Mouse (Mus musculus) CH12.LX (cell line): ENCODE results near the gene Ypel2. TPM values are rescaled to one million over a fixed set of nuclear protein-coding genes. Genes with fewer than 3 reads are reported as not detected.
A peak's percentile ranks its signal among the peaks of the same experiment; 100 is the strongest.

Source experiments
- DNase-seq: peaks from one replicate; pipeline ENCODE4 v3.0.0-alpha.2; 2013; ENCODE audit errors: extremely low read depth
- H3K27ac ChIP-seq: 2 replicates; pipeline ENCODE4 v1.5.1; 2012; ENCODE audit warnings: low read depth, mild to moderate bottlenecking, control low read depth, moderate library complexity; ENCODE audit not compliant: insufficient read depth
- H3K27me3 ChIP-seq: replicated peaks from 2 replicates; pipeline ENCODE3; 2012; ENCODE audit warnings: inconsistent platforms
- H3K36me3 ChIP-seq, 2 experiments: replicated peaks in 1 of 2; 2 replicates each; pipeline versions ENCODE3 to v1.6.1; 2012; ENCODE audit warnings: inconsistent platforms in 1 of 2, low read length in 1 of 2, mild to moderate bottlenecking in 1 of 2, mixed read lengths in 1 of 2, moderate library complexity in 1 of 2; ENCODE audit not compliant: control insufficient read depth in 1 of 2, insufficient read depth in 1 of 2
- H3K4me1 ChIP-seq, 2 experiments: 2 replicates each; pipeline ENCODE4 v1.6.1; 2012; ENCODE audit warnings: inconsistent platforms in 1 of 2, moderate library complexity in 1 of 2; ENCODE audit not compliant: insufficient read depth in 2 of 2, control insufficient read depth in 1 of 2
- H3K4me2 ChIP-seq: 2 replicates; pipeline ENCODE4 v1.6.1; 2012; ENCODE audit warnings: low read depth, mild to moderate bottlenecking, control low read depth; ENCODE audit not compliant: poor library complexity, insufficient read depth, severe bottlenecking
- H3K4me3 ChIP-seq, 3 experiments: fragments of 150-350 bp in 1 of 3; sonication (generic) in 1 of 3; replicated peaks in 1 of 3; 2 replicates each; pipeline versions ENCODE3 to v1.5.1; 2011 to 2012; ENCODE audit warnings: low read depth in 2 of 3, low read length in 2 of 3, mild to moderate bottlenecking in 2 of 3, moderate library complexity in 2 of 3, control low read depth in 1 of 3, improper control_type of control experiment in 1 of 3, inconsistent platforms in 1 of 3, mixed read lengths in 1 of 3; ENCODE audit not compliant: poor library complexity in 1 of 3
- H3K79me2 ChIP-seq: replicated peaks from 2 replicates; pipeline ENCODE4 v1.6.1; 2012; ENCODE audit warnings: mild to moderate bottlenecking, moderate library complexity; ENCODE audit not compliant: control insufficient read depth, poor library complexity, insufficient read depth, severe bottlenecking; ENCODE audit errors: extremely low read depth
- H3K9ac ChIP-seq: 2 replicates; pipeline ENCODE4 v1.6.1; 2012; ENCODE audit warnings: low read depth, mild to moderate bottlenecking, control low read depth, moderate library complexity; ENCODE audit not compliant: insufficient read depth
- H3K9me3 ChIP-seq: replicated peaks from 2 replicates; pipeline ENCODE3; 2012; ENCODE audit warnings: low read length, inconsistent platforms, mixed read lengths
- CHD1 ChIP-seq: IDR thresholded peaks from 2 replicates; pipeline ENCODE4 v1.6.1; 2012; ENCODE audit warnings: low read depth, low read length, improper control_type of control experiment, inconsistent platforms
- CHD2 ChIP-seq: IDR thresholded peaks from 2 replicates; pipeline ENCODE4 v1.6.1; 2011; ENCODE audit warnings: low read length, improper control_type of control experiment
- CTCF ChIP-seq, 2 experiments: IDR thresholded peaks in 1 of 2; conservative IDR thresholded peaks in 1 of 2; 2 replicates each; pipeline ENCODE4 v1.5.1; 2011 to 2012; ENCODE audit warnings: low read depth in 2 of 2, low read length in 2 of 2, improper control_type of control experiment in 1 of 2, inconsistent platforms in 1 of 2, mild to moderate bottlenecking in 1 of 2, moderate library complexity in 1 of 2
- ELF1 ChIP-seq: IDR thresholded peaks from 2 replicates; pipeline ENCODE4 v1.6.1; 2014; ENCODE audit warnings: low read depth, mild to moderate bottlenecking, inconsistent platforms, low read length, improper control_type of control experiment
- EP300 ChIP-seq: IDR thresholded peaks from 2 replicates; pipeline ENCODE4 v1.6.1; 2011; ENCODE audit warnings: low read length, improper control_type of control experiment
- ETS1 ChIP-seq: conservative IDR thresholded peaks from 2 replicates; pipeline ENCODE4 v1.6.1; 2012; ENCODE audit warnings: low read depth, mild to moderate bottlenecking, inconsistent platforms, low read length, improper control_type of control experiment, moderate library complexity
- GABPA ChIP-seq: IDR thresholded peaks from 2 replicates; pipeline ENCODE4 v1.6.1; 2012; ENCODE audit warnings: low read depth, low read length, improper control_type of control experiment, inconsistent platforms; ENCODE audit not compliant: insufficient replicate concordance
- HCFC1 ChIP-seq: IDR thresholded peaks from 2 replicates; pipeline ENCODE4 v1.6.1; 2012; ENCODE audit warnings: low read depth, mild to moderate bottlenecking, inconsistent platforms, low read length, improper control_type of control experiment
- KAT2A ChIP-seq: IDR thresholded peaks from 2 replicates; pipeline ENCODE4 v1.6.1; 2012; ENCODE audit warnings: low read length, improper control_type of control experiment, inconsistent platforms; ENCODE audit not compliant: insufficient replicate concordance
- MAFK ChIP-seq: IDR thresholded peaks from 2 replicates; pipeline ENCODE4 v1.6.1; 2011; ENCODE audit warnings: low read length, improper control_type of control experiment; ENCODE audit not compliant: insufficient replicate concordance
- MAZ ChIP-seq: IDR thresholded peaks from 2 replicates; pipeline ENCODE4 v1.6.1; 2012; ENCODE audit warnings: low read depth, mild to moderate bottlenecking, inconsistent platforms, low read length, improper control_type of control experiment, moderate library complexity
- MEF2A ChIP-seq: IDR thresholded peaks from 2 replicates; pipeline ENCODE4 v1.6.1; 2014; ENCODE audit warnings: low read depth, mild to moderate bottlenecking, inconsistent platforms, low read length, improper control_type of control experiment, borderline replicate concordance
- POLR2AphosphoS2 ChIP-seq: IDR thresholded peaks from 2 replicates; pipeline ENCODE4 v1.6.1; 2011; ENCODE audit warnings: low read depth, low read length, improper control_type of control experiment
- SIN3A ChIP-seq: IDR thresholded peaks from 2 replicates; pipeline ENCODE4 v1.6.1; 2012; ENCODE audit warnings: low read length, improper control_type of control experiment, inconsistent platforms
- USF2 ChIP-seq: conservative IDR thresholded peaks from 2 replicates; pipeline ENCODE4 v1.6.1; 2011; ENCODE audit warnings: low read depth, low read length, improper control_type of control experiment
- dilution Hi-C: fragments of 300-500 bp; cut with MboI; formaldehyde crosslinking; loops from 2 replicates; pipeline ENCODE4 v1.14.3; 2020; ENCODE audit warnings: low sequenced_read_pairs; ENCODE audit not compliant: extremely low pct_unique_long_range_greater_than_20kb, extremely low pct_ligation_motif_present
- in situ Hi-C: fragments of 300-500 bp; cut with MboI; formaldehyde crosslinking; loops from 3 replicates; pipeline ENCODE4 v1.14.3; 2019; ENCODE audit warnings: low sequenced_read_pairs, low pct_ligation_motif_present, low pct_unique_long_range_greater_than_20kb, mixed read lengths
- polyA plus RNA-seq: library from polyadenylated mRNA; unstranded; fragments of >175 nt; gene quantifications from 2 replicates; pipeline ENCODE4 v1.2.1, GENCODE M21; 2012; ENCODE audit warnings: low read depth; ENCODE audit not compliant: insufficient read length
- total RNA-seq, 2 experiments: library from RNA; depleted of rRNA; stranded (reverse); fragments of 300-350 nt in 1 of 2; fragments of >200 nt in 1 of 2; gene quantifications; 2 replicates each; pipeline ENCODE4 v1.2.3; 2012 to 2014

Gene Ypel2
- total and polyA plus RNA-seq, 3 experiments: 0.38 to 0.91 (median 0.59) TPM

GRCm38 (mm10) chr11:86910244-86910643 lies 83.3 kb downstream of the Ypel2 start (continued):
- TF ChIP-seq GABPA (no peak), ETS1 (peak; percentile 72; the same call in 1 of the 2 replicates), ELF1 (no peak), SIN3A (peak; percentile 74; the same call in 1 of the 2 replicates), MAFK (peak; percentile 83), CTCF (conservative IDR thresholded peaks at IDR 0.05 in 1 of 2, IDR thresholded peaks at IDR 0.05 in 1 of 2; ENCODE audit: low read depth in 2 of 2, low read length in 2 of 2) (no peak), CHD2 (no peak), USF2 (no peak), HCFC1 (no peak), CHD1 (no peak)

DNA sequence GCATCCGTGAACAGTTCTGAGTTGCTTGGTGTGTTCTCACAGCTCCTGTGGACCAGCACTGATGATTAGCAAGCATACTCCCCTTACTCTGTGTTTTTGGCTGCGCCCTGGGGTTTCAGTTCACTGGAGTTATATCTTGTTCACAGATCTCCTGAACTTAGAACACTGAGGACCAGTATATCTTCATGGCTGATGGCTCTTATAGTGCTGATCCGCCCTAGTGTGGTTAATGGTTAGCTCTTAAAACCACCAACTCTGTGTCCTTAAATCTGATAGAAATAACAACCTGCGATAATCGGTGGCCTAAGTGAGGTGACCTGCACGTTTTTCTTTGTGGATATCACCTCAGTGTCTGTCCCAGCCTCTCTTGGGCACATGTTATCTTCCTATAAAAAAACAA lies 84.5 kb downstream of the Ypel2 start:
- no peak overlapping the region for H3K4me2 ChIP-seq
- H3K4me1 ChIP-seq: peaks cover 5 to 48% of the 10 kb centered on the region in 2 experiments
- DNase-seq: no peak
- H3K27me3 ChIP-seq: peaks cover 6% of the 10 kb centered on the region
- H3K79me2 ChIP-seq: no peaks in the 10 kb centered on the region
- H3K27ac ChIP-seq: no peak overlapping the region
- H3K36me3 ChIP-seq: no peaks in the 10 kb centered on the region
- peak overlapping the region in 1 of 3 experiments; percentile 49 for H3K4me3 ChIP-seq
- dilution Hi-C loops (no loop called here), in situ Hi-C loops (loop anchor here (10.0 kb wide), 1 partner anchor 96 kb away; no protein-coding TSS in a partner anchor)
- H3K9ac ChIP-seq: no peak overlapping the region
- TF ChIP-seq EP300 (no peak), MEF2A (no peak), KAT2A (no peak), SIN3A (no peak)
- H3K9me3 ChIP-seq: no peaks in the 10 kb centered on the region

GRCm38 (mm10) chr11:86907889-86908590 lies 85.5 kb downstream of the Ypel2 start:
- no peak for TF ChIP-seq POLR2AphosphoS2
- 0 out of 2 replicates have a peak, but pooled peaks have one; percentile 55 for TF ChIP-seq ELF1
- TF ChIP-seq MAZ: no peak
- in situ Hi-C loops (loop anchor here (10.0 kb wide), 1 partner anchor 97 kb away; no protein-coding TSS in a partner anchor), dilution Hi-C loops (no loop called here)
- Histone ChIP-seq H3K79me2 (no peaks in the 10 kb centered on the region), H3K4me1 (peaks cover 5 to 48% of the 10 kb centered on the region in 2 experiments), H3K36me3 (no peaks in the 10 kb centered on the region), H3K4me3 (peak overlapping the region in 2 of 3 experiments; percentile 38 to 49), H3K27ac (no peak overlapping the region), H3K9ac (no peak overlapping the region), H3K9me3 (no peaks in the 10 kb centered on the region), H3K27me3 (peaks cover 4% of the 10 kb centered on the region), H3K4me2 (no peak overlapping the region)
- peak; percentile 87 for DNase-seq
